Mouse (Mus musculus): ENCODE results near the gene Gm8212. TPM values are rescaled to one million over a fixed set of nuclear protein-coding genes. Genes with fewer than 3 reads are reported as not detected.
"Not testable (repeated sequence)": the region's sequence is repeated elsewhere in the genome, so short reads cannot be mapped to it uniquely, and the experiment has no call there.

Gene Gm8212
- polyA plus RNA-seq (2015; fragmentation: Nextera tagmentation; extraction: Ambion mirVana), result not detected in 2 replicates

DNA sequence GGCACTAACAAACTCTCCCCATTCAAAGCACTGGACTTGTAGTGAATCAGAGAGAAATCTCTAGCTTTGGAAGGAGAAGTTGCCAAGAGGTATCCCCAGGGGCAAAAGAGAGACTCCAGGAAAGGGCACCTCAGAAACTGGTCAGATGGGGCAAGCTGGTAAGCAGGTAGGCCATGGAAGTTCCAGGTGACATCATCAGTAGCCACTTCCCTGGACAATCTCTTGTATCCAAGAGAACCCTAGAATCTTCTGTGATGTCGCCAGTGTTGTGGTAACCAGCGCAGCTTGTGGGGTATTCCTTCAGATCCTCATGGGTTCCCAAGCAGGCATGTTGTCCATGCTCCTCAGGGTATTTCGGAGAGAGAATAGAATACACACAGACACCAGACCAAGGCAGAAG, at the start of gene Gm8212:
Gene Gm8212, plus strand, starts transcription at position 301 of the 400 bp plus-strand sequence.
- not testable (repeated sequence) for H3K4me3 ChIP-seq; H3K9ac ChIP-seq; ATAC-seq; H3K4me1 ChIP-seq; H3K9me3 ChIP-seq (replicated peaks); H3K27me3 ChIP-seq; H3K27ac ChIP-seq; H3K36me3 ChIP-seq (ENCODE audit: poor library complexity, severe bottlenecking); H3K4me2 ChIP-seq
- 90% methylated on average over 2 of the region's 3 CpGs for WGBS

DNA sequence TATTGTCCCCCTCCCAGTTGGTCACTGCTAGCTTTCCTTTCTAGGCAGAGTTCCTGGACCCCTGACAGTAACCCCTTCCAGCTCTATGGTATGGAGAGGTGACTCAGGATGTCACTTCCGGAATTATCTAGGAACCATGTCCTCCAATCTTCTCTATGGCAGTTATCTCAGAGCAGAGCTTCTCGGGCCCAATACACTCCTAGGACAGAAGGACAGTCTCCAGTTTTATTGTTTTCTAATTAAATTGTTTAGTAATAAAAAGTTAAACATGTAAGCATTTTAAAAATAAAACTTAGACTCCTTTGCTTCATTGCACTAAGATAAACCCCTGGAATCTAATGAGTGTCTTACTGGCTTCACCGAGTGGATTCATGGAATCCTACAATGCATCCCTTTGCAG, 15.7 kb downstream of the Gm8212 start, which contains the start of gene 4930503E14Rik:
Gene 4930503E14Rik, minus strand, starts transcription at position 101 of the 400 bp plus-strand sequence.
- 91% methylated on average over 3 of the region's 3 CpGs for WGBS
- H3K9me3 ChIP-seq (replicated peaks), result not testable (repeated sequence)

DNA sequence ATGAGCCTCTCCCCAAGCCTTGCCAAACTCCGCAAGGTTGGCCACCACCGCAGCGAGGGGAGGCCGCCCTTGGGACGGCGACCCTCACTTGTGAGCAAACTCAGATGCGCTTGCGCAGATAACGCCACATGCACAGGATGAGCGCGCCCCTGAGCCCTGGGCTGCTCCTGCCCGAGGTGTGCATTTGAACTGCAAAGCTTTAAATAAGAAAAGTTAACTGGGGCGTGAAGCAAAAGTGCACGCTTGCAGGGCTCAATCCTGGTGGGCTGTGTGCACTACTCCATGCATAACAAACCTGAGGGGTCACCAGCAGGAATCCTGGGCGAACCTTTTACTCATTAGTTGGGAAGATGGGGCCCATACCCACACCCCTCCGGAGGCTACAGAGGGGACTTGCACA, 50.6 kb downstream of the Gm8212 start:
- no peak for ATAC-seq
- WGBS, result 90% methylated on average over 16 of the region's 16 CpGs

More for the DNA sequence above, 15.7 kb downstream of the Gm8212 start, which contains the start of gene 4930503E14Rik:
- not testable (repeated sequence) for H3K27ac ChIP-seq; H3K4me1 ChIP-seq; H3K4me2 ChIP-seq; H3K36me3 ChIP-seq (ENCODE audit: poor library complexity, severe bottlenecking); ATAC-seq; H3K27me3 ChIP-seq; H3K4me3 ChIP-seq; H3K9ac ChIP-seq

More for the DNA sequence above, 50.6 kb downstream of the Gm8212 start:
- Histone ChIP-seq H3K36me3 (ENCODE audit: poor library complexity, severe bottlenecking) (no peaks in the 10 kb centered on the region), H3K27me3 (no peaks in the 10 kb centered on the region), H3K9me3 (replicated peaks) (no peaks in the 10 kb centered on the region), H3K4me2 (no peak overlapping the region), H3K4me3 (no peak overlapping the region), H3K27ac (no peak overlapping the region), H3K4me1 (no peaks in the 10 kb centered on the region), H3K9ac (no peak overlapping the region)

Other genes starting within 250 kb of the Gm8212 start
- gene Ang5, start 240.6 kb upstream of the Gm8212 start, polyA plus RNA-seq (2015; fragmentation: Nextera tagmentation; extraction: Ambion mirVana), result not detected in 2 replicates
- not detected in 2 replicates for gene Ang6, start 195.4 kb upstream of the Gm8212 start, polyA plus RNA-seq (2015; fragmentation: Nextera tagmentation; extraction: Ambion mirVana)
- not detected in 2 replicates for gene Ear2, start 95.0 kb upstream of the Gm8212 start, polyA plus RNA-seq (2015; fragmentation: Nextera tagmentation; extraction: Ambion mirVana)
- gene Gm3327, start 73.8 kb upstream of the Gm8212 start, polyA plus RNA-seq (2015; fragmentation: Nextera tagmentation; extraction: Ambion mirVana), result not detected in 2 replicates
- not detected in 2 replicates for gene 4930503E14Rik, start 15.6 kb downstream of the Gm8212 start, polyA plus RNA-seq (2015; fragmentation: Nextera tagmentation; extraction: Ambion mirVana)
- gene Gm8220, start 87.9 kb downstream of the Gm8212 start, polyA plus RNA-seq (2015; fragmentation: Nextera tagmentation; extraction: Ambion mirVana), result not detected in 2 replicates
- gene Gm5930, start 140.9 kb downstream of the Gm8212 start, polyA plus RNA-seq (2015; fragmentation: Nextera tagmentation; extraction: Ambion mirVana), result not detected in 2 replicates
- not detected in 2 replicates for gene Gm8229, start 167.7 kb downstream of the Gm8212 start, polyA plus RNA-seq (2015; fragmentation: Nextera tagmentation; extraction: Ambion mirVana)
- not detected in 2 replicates for gene Gm3371, start 213.0 kb downstream of the Gm8212 start, polyA plus RNA-seq (2015; fragmentation: Nextera tagmentation; extraction: Ambion mirVana)
- not detected in 2 replicates for gene Gm8232, start 236.0 kb downstream of the Gm8212 start, polyA plus RNA-seq (2015; fragmentation: Nextera tagmentation; extraction: Ambion mirVana)

All from forebrain, embryonic 13.5 days (tissue).